Mouse (Mus musculus) G1E (cell line): Measurements from ENCODE around the gene Clec4f.

Source experiments
- CTCF ChIP-seq: IDR thresholded peaks from 2 replicates; pipeline ENCODE4 v1.5.1; 2012; ENCODE audit warnings: low read depth, low read length, inconsistent platforms, mixed read lengths
- GATA1 ChIP-seq: IDR thresholded peaks from 2 replicates; pipeline ENCODE4 v1.6.1; 2012; ENCODE audit warnings: borderline replicate concordance, low read length, inconsistent platforms, mixed read lengths
- POLR2AphosphoS5 ChIP-seq: IDR thresholded peaks from 2 replicates; pipeline ENCODE4 v1.6.1; 2012; ENCODE audit warnings: low read depth, low read length, inconsistent platforms; ENCODE audit not compliant: insufficient replicate concordance
- TAL1 ChIP-seq: conservative IDR thresholded peaks from 2 replicates; pipeline ENCODE4 v1.6.1; 2012; ENCODE audit warnings: low read depth, low read length, inconsistent platforms, mixed read lengths

- TF ChIP-seq CTCF (no peak), POLR2AphosphoS5 (no peak), GATA1 (no peak), TAL1 (no peak)
Measured at GRCm38 (mm10) chr6:83701001-83701400, 45.0 kb upstream of the Clec4f start.
